Mouse (Mus musculus): ENCODE measurements around the gene Sf1.

- TF ChIP-seq CTCF (conservative IDR thresholded peaks at IDR 0.05; ENCODE audit: low read length) (no peak), POU5F1 (IDR thresholded peaks at IDR 0.05; ENCODE audit: borderline replicate concordance, low read length) (no peak)
These were observed 35.2 kb downstream of the Sf1 start for GRCm38 (mm10) chr19:6398447-6399284.
